Mouse (Mus musculus) hindbrain, postnatal 0 days (tissue): ENCODE results near the gene Dnm1. TPM values are rescaled to one million over a fixed set of nuclear protein-coding genes. Genes with fewer than 3 reads are reported as not detected.
A peak's percentile ranks its signal among the peaks of the same experiment; 100 is the strongest.

Experiments
- ATAC-seq: fragments of 200-750 bp; cut with Nextera tagmentation; 2 replicates; pipeline ENCODE4 v1.8.0; 2017; ENCODE audit warnings: mild to moderate bottlenecking, moderate TSS enrichment, moderate library complexity
- DNase-seq: peaks from one replicate; pipeline ENCODE4 v3.0.0-alpha.2; 2015; ENCODE audit warnings: low spot score
- H3K27ac ChIP-seq: fragments of 300-500 bp; sonication (generic); 2 replicates; pipeline ENCODE4 v1.5.1; 2014; ENCODE audit warnings: mild to moderate bottlenecking
- H3K27me3 ChIP-seq: fragments of 300-500 bp; sonication (generic); 2 replicates; pipeline ENCODE4 v1.6.1; 2014; ENCODE audit warnings: low read length, mixed read lengths; ENCODE audit not compliant: insufficient read depth
- H3K36me3 ChIP-seq: fragments of 300-500 bp; sonication (generic); 2 replicates; pipeline ENCODE4 v1.6.1; 2014; ENCODE audit warnings: low read length, mixed read lengths; ENCODE audit not compliant: insufficient read depth
- H3K4me1 ChIP-seq: fragments of 300-500 bp; sonication (generic); 2 replicates; pipeline ENCODE4 v1.6.1; 2014; ENCODE audit warnings: antibody characterized with exemption, low read length, mixed read lengths; ENCODE audit not compliant: insufficient read depth
- H3K4me2 ChIP-seq: fragments of 300-500 bp; sonication (generic); 2 replicates; pipeline ENCODE4 v1.6.1; 2014; ENCODE audit warnings: low read depth, mild to moderate bottlenecking, low read length, moderate library complexity, mixed read lengths
- H3K4me3 ChIP-seq: fragments of 300-500 bp; sonication (generic); 2 replicates; pipeline ENCODE4 v1.5.1; 2014; ENCODE audit warnings: low read length
- H3K9ac ChIP-seq: fragments of 300-500 bp; sonication (generic); replicated peaks from 2 replicates; pipeline ENCODE4 v1.6.1; 2014; ENCODE audit warnings: mild to moderate bottlenecking, low read length, moderate library complexity, mixed read lengths
- H3K9me3 ChIP-seq: fragments of 300-500 bp; sonication (generic); 2 replicates; pipeline ENCODE4 v1.6.1; 2016; ENCODE audit warnings: low read length, mixed read lengths
- CTCF ChIP-seq: IDR thresholded peaks from 2 replicates; pipeline ENCODE4 v1.5.1; 2016; ENCODE audit warnings: antibody characterized with exemption, control low read depth, low read depth
- WGBS: fragments of 180-500 bp; shearing (Covaris S2); extraction: QIAGEN DNeasy Blood & Tissue Kit; methylation state at CpG from one replicate; pipeline ENCODE4 v1.1.7; 2014; 5-methylcytosine and 5-hydroxymethylcytosine counted together
- polyA plus RNA-seq: library from polyadenylated mRNA; unstranded; fragments of >200 nt; fragmentation: Nextera tagmentation; extraction: Ambion mirVana; gene quantifications from 2 replicates; pipeline ENCODE4 v1.2.1, GENCODE M21; 2015
- total RNA-seq: library from RNA; depleted of rRNA; stranded (reverse); fragments of >200 nt; gene quantifications from 2 replicates; pipeline ENCODE4 v1.2.3, GENCODE M21; 2014

Gene Dnm1
- total and polyA plus RNA-seq, 2 experiments from 2014 or later, result 96.9 to 190 TPM

DNA sequence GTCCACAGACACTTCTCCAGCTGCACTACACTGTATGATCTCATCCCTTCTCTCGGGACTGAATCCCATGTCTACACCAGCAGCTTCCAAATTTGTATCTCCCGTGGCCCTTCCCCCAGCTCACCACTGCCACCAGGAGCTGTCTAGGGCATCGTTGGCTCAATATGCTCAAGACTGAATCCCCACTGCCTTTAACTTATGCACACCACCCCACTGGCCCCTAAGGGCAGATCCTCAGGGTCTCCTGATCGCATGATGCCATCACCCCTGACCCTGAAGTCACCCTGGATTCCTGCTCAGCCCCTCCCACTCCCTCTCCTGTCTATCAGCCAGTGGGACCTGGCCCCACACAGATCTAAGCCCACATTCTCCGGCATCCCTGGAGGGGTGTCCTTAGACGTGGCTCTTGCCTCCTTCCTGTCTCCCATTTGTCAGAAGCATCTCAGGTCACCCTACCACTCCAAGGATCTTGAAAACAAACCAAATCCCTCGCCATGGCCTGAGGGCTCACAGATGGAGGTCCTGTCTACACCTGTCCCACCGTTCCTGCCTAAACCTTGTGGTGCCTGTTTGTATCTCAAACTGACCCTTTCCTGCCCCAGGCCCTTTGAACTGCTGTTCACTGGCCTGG is 3.4 kb downstream of the Dnm1 start:
- no peaks in the 10 kb centered on the region for H3K27me3 ChIP-seq
- no peak overlapping the region; the same call in 1 of the 2 replicates for H3K4me2 ChIP-seq
- H3K27ac ChIP-seq, result no peak overlapping the region
- no peak overlapping the region for H3K4me3 ChIP-seq
- H3K9ac ChIP-seq, result no peak overlapping the region
- no peak for TF ChIP-seq CTCF
- no peaks in the 10 kb centered on the region for H3K9me3 ChIP-seq
- DNase-seq, result no peak
- H3K36me3 ChIP-seq, result no peaks in the 10 kb centered on the region
- H3K4me1 ChIP-seq, result peaks cover 6% of the 10 kb centered on the region; the same call in 1 of the 2 replicates
- no peak for ATAC-seq
- WGBS, result 58% methylated on average over 8 of the region's 8 CpGs

GRCm38 (mm10) chr2:32348311-32348710 is 4.8 kb downstream of the Dnm1 start:
- H3K4me1 ChIP-seq, result peaks cover 9% of the 10 kb centered on the region; the same call in 1 of the 2 replicates
- H3K4me3 ChIP-seq, result no peak overlapping the region
- H3K4me2 ChIP-seq, result no peak overlapping the region
- no peak for TF ChIP-seq CTCF
- H3K27me3 ChIP-seq, result no peaks in the 10 kb centered on the region
- DNase-seq, result no peak
- WGBS, result 79% methylated on average over 11 of the region's 11 CpGs
- no peaks in the 10 kb centered on the region for H3K9me3 ChIP-seq
- no peaks in the 10 kb centered on the region for H3K36me3 ChIP-seq
- H3K27ac ChIP-seq, result no peak overlapping the region
- no peak overlapping the region for H3K9ac ChIP-seq
- no peak for ATAC-seq

DNA sequence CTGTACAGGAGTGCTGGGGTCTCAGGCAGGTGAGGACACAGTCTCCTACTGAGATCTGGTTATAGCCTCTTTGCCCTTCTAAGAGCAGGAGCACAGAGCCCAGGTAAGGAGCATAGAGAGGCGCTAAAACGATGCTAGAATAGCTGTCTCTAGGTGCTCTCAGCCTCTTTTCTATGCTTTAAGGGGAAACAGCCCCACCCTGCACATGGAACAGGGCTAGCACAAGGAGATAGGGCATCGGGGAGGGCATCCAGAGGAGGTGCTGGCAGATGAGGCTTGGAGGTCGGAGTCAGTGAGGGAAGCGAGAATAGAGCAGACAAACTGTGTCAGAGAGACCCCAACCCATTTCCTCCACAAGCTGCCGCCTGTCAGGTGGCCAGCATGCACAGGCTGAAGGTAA is 6.1 kb downstream of the Dnm1 start:
- DNase-seq, result no peak
- no peak overlapping the region for H3K27ac ChIP-seq
- ATAC-seq, result no peak
- H3K9ac ChIP-seq, result no peak overlapping the region
- H3K4me1 ChIP-seq, result peaks cover 11% of the 10 kb centered on the region; the same call in 1 of the 2 replicates
- H3K27me3 ChIP-seq, result no peaks in the 10 kb centered on the region
- no peaks in the 10 kb centered on the region for H3K9me3 ChIP-seq
- WGBS, result 70% methylated on average over 6 of the region's 6 CpGs
- H3K36me3 ChIP-seq, result no peaks in the 10 kb centered on the region
- H3K4me2 ChIP-seq, result no peak overlapping the region
- H3K4me3 ChIP-seq, result no peak overlapping the region
- no peak for TF ChIP-seq CTCF

GRCm38 (mm10) chr2:32344598-32345321 is 8.4 kb downstream of the Dnm1 start:
- TF ChIP-seq CTCF, result no peak
- Histone ChIP-seq H3K4me3 (no peak overlapping the region), H3K27me3 (no peaks in the 10 kb centered on the region)

DNA sequence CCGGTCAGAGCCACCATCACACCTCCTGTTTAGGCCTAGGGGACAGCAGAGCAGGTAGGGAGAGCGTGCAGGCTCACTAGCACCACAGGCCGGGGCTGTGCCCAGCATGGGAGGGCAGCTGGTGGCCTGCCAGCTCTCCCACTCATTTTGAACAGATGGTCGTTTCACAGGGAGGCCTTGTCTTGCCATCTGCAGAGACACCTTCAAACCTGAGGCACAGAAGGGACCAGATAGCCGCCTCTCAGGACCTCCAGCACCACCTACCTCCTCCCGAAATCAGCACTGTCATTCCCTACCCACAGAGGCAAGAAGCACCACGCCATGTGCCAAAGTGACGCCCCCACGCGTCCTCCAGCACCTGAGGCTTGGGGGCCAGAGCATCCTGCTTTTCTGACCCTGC is 9.1 kb downstream of the Dnm1 start:
- peak; percentile 20 for DNase-seq
- Histone ChIP-seq H3K9me3 (no peaks in the 10 kb centered on the region), H3K4me3 (no peak overlapping the region), H3K27ac (no peak overlapping the region), H3K27me3 (no peaks in the 10 kb centered on the region), H3K4me2 (no peak overlapping the region), H3K9ac (no peak overlapping the region), H3K4me1 (0 out of 2 replicates have a peak, but pooled peaks cover 7% of the 10 kb centered on the region), H3K36me3 (no peaks in the 10 kb centered on the region)
- no peak for ATAC-seq
- no peak for TF ChIP-seq CTCF
- WGBS, result 58% methylated on average over 10 of the region's 10 CpGs

More at GRCm38 (mm10) chr2:32344598-32345321, 8.4 kb downstream of the Dnm1 start:
- H3K9ac ChIP-seq, result no peak overlapping the region
- no peak for ATAC-seq
- H3K4me1 ChIP-seq, result 0 out of 2 replicates have a peak, but pooled peaks cover 7% of the 10 kb centered on the region
- H3K4me2 ChIP-seq, result no peak overlapping the region
- H3K9me3 ChIP-seq, result no peaks in the 10 kb centered on the region
- H3K27ac ChIP-seq, result no peak overlapping the region
- WGBS, result 61% methylated on average over 14 of the region's 14 CpGs
- no peaks in the 10 kb centered on the region for H3K36me3 ChIP-seq
- DNase-seq, result no peak

DNA sequence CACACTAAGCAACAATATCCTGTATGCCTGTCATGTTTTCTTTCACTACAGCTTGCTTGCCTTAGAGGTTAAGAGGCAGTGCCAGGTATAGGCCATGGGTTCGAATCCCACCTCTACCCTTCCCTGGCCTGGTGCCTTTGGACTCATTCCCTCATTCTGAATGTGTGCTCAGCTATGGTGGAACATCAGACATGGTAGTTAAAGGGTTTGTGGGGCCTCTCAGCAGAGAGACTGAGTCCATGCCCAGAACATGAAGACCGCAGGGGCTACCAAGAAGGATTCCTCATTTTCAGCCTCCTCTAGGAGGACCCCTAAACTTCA is 9.8 kb downstream of the Dnm1 start:
- WGBS, result 100% methylated on average over 2 of the region's 2 CpGs

More for the DNA sequence above, 9.8 kb downstream of the Dnm1 start:
- TF ChIP-seq CTCF, result no peak
- 0 out of 2 replicates have a peak, but pooled peaks cover 7% of the 10 kb centered on the region for H3K4me1 ChIP-seq
- no peak overlapping the region for H3K4me3 ChIP-seq
- DNase-seq, result no peak
- H3K36me3 ChIP-seq, result no peaks in the 10 kb centered on the region
- no peaks in the 10 kb centered on the region for H3K27me3 ChIP-seq
- no peak for ATAC-seq
- H3K9ac ChIP-seq, result 0 out of 2 replicates have a peak overlapping the region, but pooled peaks have one; percentile 21
- no peaks in the 10 kb centered on the region for H3K9me3 ChIP-seq
- H3K27ac ChIP-seq, result peak overlapping the region; percentile 20; the same call in 1 of the 2 replicates
- no peak overlapping the region for H3K4me2 ChIP-seq
